In genomic region chr6:52203121-52203370, GRCm38 (mm10) we compare ENCODE assay signal across 11 mouse cellular contexts. TPM values are rescaled to one million over a fixed set of nuclear protein-coding genes. Genes with fewer than 3 reads are reported as not detected.
DNase-seq lines count a peak whose midpoint lies in the region; ATAC-seq lines count a peak whose summit lies in the region.
"Had no signal": no experiment of that assay in that cellular context is flagged by ENCODE, and none has a peak within 500 bp of the region (broad histone marks: within the 10 kb centered on the region; RNA-seq: fewer than 3 reads in every experiment).

No protein-coding gene starts in this region.

- peak overlapping the region; percentile 97 for H3K9ac ChIP-seq in lung, embryonic 15.5 days
- peak overlapping the region; percentile 68 for H3K9ac ChIP-seq in hindbrain, embryonic 16.5 days (ENCODE audit: low read depth, low read length)
- peak overlapping the region; percentile 72 for H3K9ac ChIP-seq in limb, embryonic 13.5 days
- peak overlapping the region; percentile 88 for H3K9ac ChIP-seq in stomach, embryonic 16.5 days (ENCODE audit: low read length)

- H3K9me3 ChIP-seq in lung, embryonic 15.5 days = no peaks in the 10 kb centered on the region
- H3K9me3 ChIP-seq in hindbrain, embryonic 16.5 days (ENCODE audit: control insufficient read depth, low read length) = no peaks in the 10 kb centered on the region
- no peaks in the 10 kb centered on the region for H3K9me3 ChIP-seq in limb, embryonic 13.5 days
- no peaks in the 10 kb centered on the region for H3K9me3 ChIP-seq in stomach, embryonic 16.5 days (replicated peaks; ENCODE audit: control insufficient read depth, low read length)

- H3K27ac ChIP-seq in lung, embryonic 15.5 days = peak overlapping the region; percentile 91
- H3K27ac ChIP-seq in hindbrain, embryonic 16.5 days (ENCODE audit: low read depth, low read length) = peak overlapping the region; percentile 88
- H3K27ac ChIP-seq in limb, embryonic 13.5 days = no peak overlapping the region
- peak overlapping the region; percentile 72 for H3K27ac ChIP-seq in stomach, embryonic 16.5 days (ENCODE audit: low read length)

- no peak for ATAC-seq in lung, embryonic 15.5 days (ENCODE audit: borderline replicate concordance, extremely low read depth, low FRiP score, low TSS enrichment)
- ATAC-seq in hindbrain, embryonic 16.5 days = no peak
- no peak for ATAC-seq in limb, embryonic 13.5 days (ENCODE audit: low FRiP score, low read depth)
- ATAC-seq in stomach, embryonic 16.5 days (ENCODE audit: insufficient read depth, low FRiP score) = no peak

- H3K4me2 ChIP-seq in lung, embryonic 15.5 days = peak overlapping the region; percentile 66
- peak overlapping the region; percentile 48 for H3K4me2 ChIP-seq in hindbrain, embryonic 16.5 days (ENCODE audit: low read length)
- H3K4me2 ChIP-seq in limb, embryonic 13.5 days (replicated peaks) = peak overlapping the region; percentile 90
- H3K4me2 ChIP-seq in stomach, embryonic 16.5 days (ENCODE audit: low read depth, low read length) = peak overlapping the region; percentile 84

- no peaks in the 10 kb centered on the region for H3K36me3 ChIP-seq in lung, embryonic 15.5 days
- no peaks in the 10 kb centered on the region for H3K36me3 ChIP-seq in hindbrain, embryonic 16.5 days (ENCODE audit: control insufficient read depth, insufficient read depth, low read length)
- peaks cover 33% of the 10 kb centered on the region for H3K36me3 ChIP-seq in limb, embryonic 13.5 days
- H3K36me3 ChIP-seq in stomach, embryonic 16.5 days (ENCODE audit: control insufficient read depth, insufficient read depth, low read length) = no peaks in the 10 kb centered on the region

- peak overlapping the region; percentile 74 for H3K4me3 ChIP-seq in lung, embryonic 15.5 days
- peak overlapping the region; percentile 48 for H3K4me3 ChIP-seq in hindbrain, embryonic 16.5 days (ENCODE audit: low read length)
- H3K4me3 ChIP-seq in limb, embryonic 13.5 days = peak overlapping the region; percentile 49
- peak overlapping the region; percentile 71 for H3K4me3 ChIP-seq in stomach, embryonic 16.5 days (replicated peaks; ENCODE audit: low read length)

- WGBS in lung, embryonic 15.5 days = under 1% methylated on average over 10 of the region's 10 CpGs
- WGBS in hindbrain, embryonic 16.5 days = 1% methylated on average over 10 of the region's 10 CpGs
- 13% methylated on average over 10 of the region's 10 CpGs for WGBS in limb, embryonic 13.5 days
- 2% methylated on average over 10 of the region's 10 CpGs for WGBS in stomach, embryonic 16.5 days

- no peak for DNase-seq in lung, postnatal 14 days
- DNase-seq in gastrocnemius, adult 18-20 months (ENCODE audit: low spot score) = no peak
- no peak for DNase-seq in spleen, postnatal 14 days (ENCODE audit: low spot score in 2 of 2)
- DNase-seq: cerebellum, adult 9-10 months; gastrocnemius, postnatal 36 days; right cerebral cortex, postnatal 4 days had no signal

- H3K27me3 ChIP-seq in lung, embryonic 15.5 days = peaks cover 89% of the 10 kb centered on the region
- H3K27me3 ChIP-seq in hindbrain, embryonic 16.5 days (replicated peaks; ENCODE audit: control insufficient read depth, insufficient read depth, low read length) = peaks cover 40% of the 10 kb centered on the region
- peaks cover 67% of the 10 kb centered on the region for H3K27me3 ChIP-seq in limb, embryonic 13.5 days
- H3K27me3 ChIP-seq in stomach, embryonic 16.5 days (ENCODE audit: control insufficient read depth, insufficient read depth, low read length) = peaks cover 27% of the 10 kb centered on the region

- H3K4me1 ChIP-seq in lung, embryonic 15.5 days = peaks cover 9% of the 10 kb centered on the region; the same call in 1 of the 2 replicates
- H3K4me1 ChIP-seq in hindbrain, embryonic 16.5 days (ENCODE audit: control insufficient read depth, insufficient read depth, low read depth, low read length) = no peaks in the 10 kb centered on the region
- H3K4me1 ChIP-seq in limb, embryonic 13.5 days = peaks cover 69% of the 10 kb centered on the region
- H3K4me1 ChIP-seq in stomach, embryonic 16.5 days (ENCODE audit: control insufficient read depth, insufficient read depth, low read length) = peaks cover 4% of the 10 kb centered on the region; the same call in 1 of the 2 replicates
- H3K4me1 ChIP-seq: megakaryocyte, embryonic 14.5 days had no signal

RNA-seq across cellular contexts. Expression of gene Hoxa5, which starts 1.3 kb away (rescaled TPM):
- 48.2 and 48.7 TPM in 2 replicates for polyA plus RNA-seq in lung, embryonic 15.5 days (2015; fragmentation: Nextera tagmentation; extraction: Ambion mirVana)
- polyA plus RNA-seq in hindbrain, embryonic 16.5 days (2015; fragmentation: Nextera tagmentation; extraction: Ambion mirVana) = 85.9 and 106 TPM in 2 replicates
- polyA plus RNA-seq in limb, embryonic 13.5 days (2015; fragmentation: Nextera tagmentation; extraction: Ambion mirVana) = 4.8 and 5.3 TPM in 2 replicates
- polyA plus RNA-seq in stomach, embryonic 16.5 days (2015; fragmentation: Nextera tagmentation; extraction: Ambion mirVana) = 8.8 and 11.0 TPM in 2 replicates
- 1 to 10 TPM; 2.0 to 2.1 TPM for total RNA-seq in gastrocnemius, adult 18-20 months (2021)

RNA-seq across cellular contexts. Expression of gene Hoxa6, which starts 5.5 kb away (rescaled TPM):
- 2.9 and 3.1 TPM in 2 replicates for polyA plus RNA-seq in lung, embryonic 15.5 days (2015; fragmentation: Nextera tagmentation; extraction: Ambion mirVana)
- polyA plus RNA-seq in hindbrain, embryonic 16.5 days (2015; fragmentation: Nextera tagmentation; extraction: Ambion mirVana) = 9.4 and 9.9 TPM in 2 replicates
- polyA plus RNA-seq in limb, embryonic 13.5 days (2015; fragmentation: Nextera tagmentation; extraction: Ambion mirVana) = 0.97 and 1.2 TPM in 2 replicates
- 1.3 and 1.4 TPM in 2 replicates for polyA plus RNA-seq in stomach, embryonic 16.5 days (2015; fragmentation: Nextera tagmentation; extraction: Ambion mirVana)
- 1 to 10 TPM; 2.0 to 2.1 TPM for total RNA-seq in gastrocnemius, adult 18-20 months (2021)

RNA-seq across cellular contexts. Expression of gene Hoxa3, which starts 10.1 kb away (rescaled TPM):
- 7.5 and 9.4 TPM in 2 replicates for polyA plus RNA-seq in lung, embryonic 15.5 days (2015; fragmentation: Nextera tagmentation; extraction: Ambion mirVana)
- polyA plus RNA-seq in hindbrain, embryonic 16.5 days (2015; fragmentation: Nextera tagmentation; extraction: Ambion mirVana) = 12.9 and 13.9 TPM in 2 replicates
- polyA plus RNA-seq in limb, embryonic 13.5 days (2015; fragmentation: Nextera tagmentation; extraction: Ambion mirVana) = 5.9 and 6.3 TPM in 2 replicates
- polyA plus RNA-seq in stomach, embryonic 16.5 days (2015; fragmentation: Nextera tagmentation; extraction: Ambion mirVana) = 6.0 and 7.4 TPM in 2 replicates
- 1 to 10 TPM; 1.6 to 3.0 TPM for total RNA-seq in gastrocnemius, adult 18-20 months (2021)

RNA-seq across cellular contexts. Expression of gene Gm28308, which starts 10.1 kb away (rescaled TPM):
- polyA plus RNA-seq in lung, embryonic 15.5 days (2015; fragmentation: Nextera tagmentation; extraction: Ambion mirVana) = not detected in 2 replicates
- not detected in 2 replicates for polyA plus RNA-seq in hindbrain, embryonic 16.5 days (2015; fragmentation: Nextera tagmentation; extraction: Ambion mirVana)
- polyA plus RNA-seq in limb, embryonic 13.5 days (2015; fragmentation: Nextera tagmentation; extraction: Ambion mirVana) = 0.29 TPM in 1 of 2 replicates, not detected in the other
- not detected in 2 replicates for polyA plus RNA-seq in stomach, embryonic 16.5 days (2015; fragmentation: Nextera tagmentation; extraction: Ambion mirVana)
- total RNA-seq in gastrocnemius, adult 18-20 months (2021) = under 1 TPM in 1 of 2 experiments, not detected in 1; 0.39 TPM

RNA-seq across cellular contexts. Expression of gene Hoxa4, which starts 11.5 kb away (rescaled TPM):
- 4.1 and 4.2 TPM in 2 replicates for polyA plus RNA-seq in lung, embryonic 15.5 days (2015; fragmentation: Nextera tagmentation; extraction: Ambion mirVana)
- polyA plus RNA-seq in hindbrain, embryonic 16.5 days (2015; fragmentation: Nextera tagmentation; extraction: Ambion mirVana) = 5.6 and 8.8 TPM in 2 replicates
- polyA plus RNA-seq in limb, embryonic 13.5 days (2015; fragmentation: Nextera tagmentation; extraction: Ambion mirVana) = 0.52 and 0.96 TPM in 2 replicates
- 2.5 and 2.8 TPM in 2 replicates for polyA plus RNA-seq in stomach, embryonic 16.5 days (2015; fragmentation: Nextera tagmentation; extraction: Ambion mirVana)
- total RNA-seq in gastrocnemius, adult 18-20 months (2021) = 1 to 10 TPM; 2.7 to 2.9 TPM
